Mouse (Mus musculus): ENCODE data around the gene Rimbp3. TPM values are rescaled to one million over a fixed set of nuclear protein-coding genes. Genes with fewer than 3 reads are reported as not detected.

Gene Rimbp3
- polyA plus RNA-seq, 1 experiment from 2014 or later = 2.0 TPM

DNA sequence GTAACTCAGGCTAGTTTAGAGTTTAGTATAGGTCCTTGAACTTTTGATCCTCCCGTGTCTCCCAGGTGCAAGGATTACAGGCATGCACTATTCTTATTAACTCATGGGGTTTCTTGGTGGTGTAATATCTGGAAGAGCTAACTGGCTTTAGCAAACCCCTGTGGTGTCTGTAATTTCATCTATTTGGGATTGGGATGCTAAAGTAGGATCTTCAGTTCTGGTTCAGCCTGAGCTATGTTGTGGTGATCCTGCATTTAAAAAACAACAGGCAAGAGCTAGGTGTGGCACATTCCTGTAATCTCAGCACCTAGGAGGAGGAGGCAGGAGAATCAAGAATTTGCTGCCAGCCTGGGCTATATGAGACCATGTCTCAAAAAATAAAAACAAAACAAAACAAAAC lies 36.6 kb downstream of the Rimbp3 start:
- Histone ChIP-seq H3K4me1 (ENCODE audit: control insufficient read depth, insufficient read depth, low read length) (peaks cover 1% of the 10 kb centered on the region; the same call in 1 of the 2 replicates), H3K4me3 (replicated peaks; ENCODE audit: low read depth, low read length) (no peak overlapping the region), H3K9ac (replicated peaks; ENCODE audit: low read length) (no peak overlapping the region), H3K27me3 (ENCODE audit: control insufficient read depth, insufficient read depth, low read length) (no peaks in the 10 kb centered on the region), H3K4me2 (ENCODE audit: low read length) (no peak overlapping the region), H3K9me3 (ENCODE audit: control insufficient read depth, low read length) (no peaks in the 10 kb centered on the region), H3K27ac (replicated peaks; ENCODE audit: low read depth, low read length) (no peak overlapping the region), H3K36me3 (ENCODE audit: control insufficient read depth, insufficient read depth, low read length) (no peaks in the 10 kb centered on the region)
- WGBS = 86% methylated on average over 1 of the region's 1 CpGs
- no peak for ATAC-seq (ENCODE audit: low FRiP score, low TSS enrichment)
- no peak for DNase-seq

GRCm38 (mm10) chr16:17247727-17248126 lies 39.3 kb downstream of the Rimbp3 start:
- Histone ChIP-seq H3K9ac (replicated peaks; ENCODE audit: low read length) (no peak overlapping the region), H3K36me3 (ENCODE audit: control insufficient read depth, insufficient read depth, low read length) (no peaks in the 10 kb centered on the region), H3K27me3 (ENCODE audit: control insufficient read depth, insufficient read depth, low read length) (no peaks in the 10 kb centered on the region), H3K4me3 (replicated peaks; ENCODE audit: low read depth, low read length) (no peak overlapping the region), H3K27ac (replicated peaks; ENCODE audit: low read depth, low read length) (no peak overlapping the region), H3K9me3 (ENCODE audit: control insufficient read depth, low read length) (no peaks in the 10 kb centered on the region), H3K4me2 (ENCODE audit: low read length) (no peak overlapping the region), H3K4me1 (ENCODE audit: control insufficient read depth, insufficient read depth, low read length) (peaks cover 14% of the 10 kb centered on the region; the same call in 1 of the 2 replicates)
- no peak for DNase-seq
- 83% methylated on average over 4 of the region's 4 CpGs for WGBS
- no peak for ATAC-seq (ENCODE audit: low FRiP score, low TSS enrichment)

- ATAC-seq (ENCODE audit: low FRiP score, low TSS enrichment) = no peak
- Histone ChIP-seq H3K27me3 (ENCODE audit: control insufficient read depth, insufficient read depth, low read length) (no peaks in the 10 kb centered on the region), H3K4me3 (replicated peaks; ENCODE audit: low read depth, low read length) (no peak overlapping the region), H3K36me3 (ENCODE audit: control insufficient read depth, insufficient read depth, low read length) (no peaks in the 10 kb centered on the region), H3K9me3 (ENCODE audit: control insufficient read depth, low read length) (no peaks in the 10 kb centered on the region), H3K4me1 (ENCODE audit: control insufficient read depth, insufficient read depth, low read length) (peaks cover 26% of the 10 kb centered on the region), H3K4me2 (ENCODE audit: low read length) (no peak overlapping the region), H3K27ac (replicated peaks; ENCODE audit: low read depth, low read length) (no peak overlapping the region), H3K9ac (replicated peaks; ENCODE audit: low read length) (no peak overlapping the region)
- DNase-seq = no peak
- WGBS = 81% methylated on average over 6 of the region's 6 CpGs
These were observed 40.7 kb downstream of the Rimbp3 start for GRCm38 (mm10) chr16:17249135-17249534.

- H3K9me3 ChIP-seq (ENCODE audit: control insufficient read depth, low read length) = no peaks in the 10 kb centered on the region
- H3K9ac ChIP-seq (replicated peaks; ENCODE audit: low read length) = no peak overlapping the region
- no peak overlapping the region for H3K27ac ChIP-seq (replicated peaks; ENCODE audit: low read depth, low read length)
- H3K36me3 ChIP-seq (ENCODE audit: control insufficient read depth, insufficient read depth, low read length) = peaks cover 9% of the 10 kb centered on the region; the same call in 1 of the 2 replicates
- ATAC-seq (ENCODE audit: low FRiP score, low TSS enrichment) = no peak
- DNase-seq = peak; percentile 62
- peaks cover 29% of the 10 kb centered on the region for H3K4me1 ChIP-seq (ENCODE audit: control insufficient read depth, insufficient read depth, low read length)
- no peak overlapping the region for H3K4me2 ChIP-seq (ENCODE audit: low read length)
- H3K4me3 ChIP-seq (replicated peaks; ENCODE audit: low read depth, low read length) = no peak overlapping the region
- WGBS = 72% methylated on average over 3 of the region's 3 CpGs
- no peaks in the 10 kb centered on the region for H3K27me3 ChIP-seq (ENCODE audit: control insufficient read depth, insufficient read depth, low read length)
These were observed 43.1 kb downstream of the Rimbp3 start for GRCm38 (mm10) chr16:17251539-17251938.

DNA sequence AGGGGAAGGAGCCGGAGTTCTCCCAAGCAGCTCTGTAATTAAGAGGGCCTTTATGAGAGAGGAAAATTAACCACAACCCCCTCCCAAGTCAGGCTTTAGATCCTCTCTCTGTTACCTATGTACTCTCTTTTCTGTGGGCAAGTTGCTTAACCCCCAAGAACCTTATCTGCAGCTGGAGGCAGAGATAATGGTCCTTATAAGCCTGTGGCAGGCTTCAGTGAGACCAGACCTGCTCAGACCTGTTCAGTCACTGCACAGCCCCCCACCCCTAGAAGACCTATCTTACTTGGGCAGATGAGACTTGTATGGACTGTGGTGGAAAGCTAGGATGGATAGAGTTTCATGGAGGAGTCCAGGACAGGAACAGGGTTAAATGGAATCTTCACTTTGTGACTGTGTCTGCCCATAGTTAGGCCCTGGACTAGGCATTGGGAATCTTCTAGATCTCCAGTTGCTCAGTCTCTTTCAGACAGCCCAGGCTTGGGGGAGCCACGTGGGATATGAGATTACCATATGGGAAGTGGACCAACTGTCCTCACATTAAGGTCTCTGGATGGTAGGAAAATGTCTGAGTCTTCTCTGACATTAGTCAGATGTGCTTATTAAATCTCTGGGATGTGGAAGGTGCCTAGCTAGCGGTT lies 43.8 kb downstream of the Rimbp3 start:
- Histone ChIP-seq H3K4me1 (ENCODE audit: control insufficient read depth, insufficient read depth, low read length) (peaks cover 29% of the 10 kb centered on the region), H3K27ac (replicated peaks; ENCODE audit: low read depth, low read length) (no peak overlapping the region), H3K36me3 (ENCODE audit: control insufficient read depth, insufficient read depth, low read length) (peaks cover 16% of the 10 kb centered on the region), H3K4me3 (replicated peaks; ENCODE audit: low read depth, low read length) (no peak overlapping the region), H3K4me2 (ENCODE audit: low read length) (no peak overlapping the region), H3K9me3 (ENCODE audit: control insufficient read depth, low read length) (no peaks in the 10 kb centered on the region), H3K27me3 (ENCODE audit: control insufficient read depth, insufficient read depth, low read length) (no peaks in the 10 kb centered on the region), H3K9ac (replicated peaks; ENCODE audit: low read length) (no peak overlapping the region)
- no peak for DNase-seq
- 78% methylated on average over 3 of the region's 3 CpGs for WGBS
- ATAC-seq (ENCODE audit: low FRiP score, low TSS enrichment) = no peak

DNA sequence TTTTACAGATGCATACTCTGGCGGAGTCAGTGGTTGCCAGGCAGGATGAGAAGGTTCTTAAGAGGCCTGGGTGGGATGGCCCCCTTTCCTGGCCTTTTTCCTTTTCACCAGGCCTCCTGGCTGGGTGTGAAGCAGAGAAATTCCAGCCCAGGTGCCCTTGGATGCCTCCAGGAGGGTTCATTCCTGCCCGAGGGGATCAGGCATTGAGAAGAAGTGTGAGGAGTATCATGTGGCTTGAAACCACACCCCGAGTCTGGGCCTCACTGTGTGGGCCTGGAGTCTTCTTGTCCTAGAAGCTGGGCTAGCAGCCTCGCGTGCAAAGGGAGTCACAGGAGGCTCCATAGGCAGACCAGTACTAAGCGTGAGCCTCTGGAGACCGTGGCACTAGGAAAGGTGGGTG lies 44.4 kb downstream of the Rimbp3 start:
- H3K4me2 ChIP-seq (ENCODE audit: low read length) = no peak overlapping the region
- no peak overlapping the region for H3K9ac ChIP-seq (replicated peaks; ENCODE audit: low read length)
- H3K27me3 ChIP-seq (ENCODE audit: control insufficient read depth, insufficient read depth, low read length) = no peaks in the 10 kb centered on the region
- H3K27ac ChIP-seq (replicated peaks; ENCODE audit: low read depth, low read length) = no peak overlapping the region
- no peaks in the 10 kb centered on the region for H3K9me3 ChIP-seq (ENCODE audit: control insufficient read depth, low read length)
- no peak overlapping the region for H3K4me3 ChIP-seq (replicated peaks; ENCODE audit: low read depth, low read length)
- H3K4me1 ChIP-seq (ENCODE audit: control insufficient read depth, insufficient read depth, low read length) = peaks cover 29% of the 10 kb centered on the region
- WGBS = 69% methylated on average over 7 of the region's 7 CpGs
- DNase-seq (no peak), ATAC-seq (ENCODE audit: low FRiP score, low TSS enrichment) (no peak)
- peaks cover 22% of the 10 kb centered on the region for H3K36me3 ChIP-seq (ENCODE audit: control insufficient read depth, insufficient read depth, low read length)

- Histone ChIP-seq H3K9ac (replicated peaks; ENCODE audit: low read length) (no peak overlapping the region), H3K36me3 (ENCODE audit: control insufficient read depth, insufficient read depth, low read length) (peaks cover 35% of the 10 kb centered on the region), H3K4me3 (replicated peaks; ENCODE audit: low read depth, low read length) (no peak overlapping the region), H3K9me3 (ENCODE audit: control insufficient read depth, low read length) (no peaks in the 10 kb centered on the region), H3K27me3 (ENCODE audit: control insufficient read depth, insufficient read depth, low read length) (no peaks in the 10 kb centered on the region), H3K27ac (replicated peaks; ENCODE audit: low read depth, low read length) (0 out of 2 replicates have a peak overlapping the region, but pooled peaks have one; percentile 6), H3K4me1 (ENCODE audit: control insufficient read depth, insufficient read depth, low read length) (peaks cover 29% of the 10 kb centered on the region), H3K4me2 (ENCODE audit: low read length) (no peak overlapping the region)
- ATAC-seq (ENCODE audit: low FRiP score, low TSS enrichment) (no peak), DNase-seq (no peak)
- WGBS = 16% methylated on average over 4 of the region's 4 CpGs
These were observed 45.7 kb downstream of the Rimbp3 start for GRCm38 (mm10) chr16:17254005-17254597.

DNA sequence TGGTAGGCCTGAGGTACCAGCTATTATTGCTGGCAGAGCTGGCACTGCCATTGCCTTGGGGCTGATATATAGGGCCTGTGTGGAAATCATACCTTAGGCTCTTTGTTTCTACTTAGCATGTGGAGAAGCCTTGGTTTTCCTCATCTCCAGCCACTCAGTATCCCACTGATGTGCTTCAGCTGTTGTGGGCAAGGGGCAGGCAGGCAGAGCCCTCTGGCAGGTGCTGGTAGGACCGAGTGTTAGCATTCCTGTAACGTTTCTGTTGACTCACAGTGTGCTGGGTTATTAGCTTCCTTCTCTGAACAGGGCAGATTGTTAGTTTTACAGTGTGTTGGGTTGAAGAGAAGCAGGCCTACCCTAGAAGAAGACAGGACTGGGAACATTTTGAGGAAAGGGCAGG lies 46.9 kb downstream of the Rimbp3 start:
- H3K36me3 ChIP-seq (ENCODE audit: control insufficient read depth, insufficient read depth, low read length) = peaks cover 45% of the 10 kb centered on the region
- H3K4me3 ChIP-seq (replicated peaks; ENCODE audit: low read depth, low read length) = no peak overlapping the region
- no peaks in the 10 kb centered on the region for H3K9me3 ChIP-seq (ENCODE audit: control insufficient read depth, low read length)
- 87% methylated on average over 2 of the region's 2 CpGs for WGBS
- no peak overlapping the region for H3K27ac ChIP-seq (replicated peaks; ENCODE audit: low read depth, low read length)
- DNase-seq = no peak
- ATAC-seq (ENCODE audit: low FRiP score, low TSS enrichment) = no peak
- no peak overlapping the region for H3K4me2 ChIP-seq (ENCODE audit: low read length)
- no peak overlapping the region for H3K9ac ChIP-seq (replicated peaks; ENCODE audit: low read length)
- peaks cover 29% of the 10 kb centered on the region for H3K4me1 ChIP-seq (ENCODE audit: control insufficient read depth, insufficient read depth, low read length)
- no peaks in the 10 kb centered on the region for H3K27me3 ChIP-seq (ENCODE audit: control insufficient read depth, insufficient read depth, low read length)

DNA sequence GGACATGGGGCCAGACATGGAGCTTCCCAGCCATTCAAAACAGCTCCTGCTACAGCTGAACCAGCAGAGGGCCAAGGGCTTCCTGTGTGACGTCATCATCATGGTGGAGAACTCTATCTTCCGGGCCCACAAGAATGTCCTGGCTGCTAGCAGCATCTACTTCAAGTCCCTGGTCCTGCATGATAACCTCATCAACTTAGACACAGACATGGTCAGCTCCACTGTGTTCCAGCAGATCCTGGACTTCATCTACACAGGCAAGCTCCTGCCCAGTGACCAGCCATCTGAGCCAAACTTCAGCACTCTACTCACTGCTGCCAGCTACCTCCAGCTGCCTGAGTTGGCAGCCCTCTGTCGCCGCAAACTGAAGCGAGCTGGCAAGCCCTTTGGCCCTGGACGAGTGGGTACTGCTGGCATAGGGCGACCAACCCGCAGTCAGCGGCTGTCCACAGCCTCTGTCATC lies 49.0 kb downstream of the Rimbp3 start:
- peaks cover 18% of the 10 kb centered on the region for H3K4me1 ChIP-seq (ENCODE audit: control insufficient read depth, insufficient read depth, low read length)
- 97% methylated on average over 9 of the region's 9 CpGs for WGBS
- no peak overlapping the region for H3K4me3 ChIP-seq (replicated peaks; ENCODE audit: low read depth, low read length)
- peaks cover 64% of the 10 kb centered on the region for H3K36me3 ChIP-seq (ENCODE audit: control insufficient read depth, insufficient read depth, low read length)
- ATAC-seq (ENCODE audit: low FRiP score, low TSS enrichment) (no peak), DNase-seq (no peak)
- H3K4me2 ChIP-seq (ENCODE audit: low read length) = no peak overlapping the region
- H3K27ac ChIP-seq (replicated peaks; ENCODE audit: low read depth, low read length) = no peak overlapping the region
- H3K9ac ChIP-seq (replicated peaks; ENCODE audit: low read length) = no peak overlapping the region
- H3K27me3 ChIP-seq (ENCODE audit: control insufficient read depth, insufficient read depth, low read length) = no peaks in the 10 kb centered on the region
- no peaks in the 10 kb centered on the region for H3K9me3 ChIP-seq (ENCODE audit: control insufficient read depth, low read length)
